Mouse (Mus musculus) forebrain, embryonic 13.5 days (tissue): ENCODE results near the gene Akp3. TPM values are rescaled to one million over a fixed set of nuclear protein-coding genes. Genes with fewer than 3 reads are reported as not detected.

Experiments
- polyA plus RNA-seq: library from polyadenylated mRNA; unstranded; fragments of >200 nt; fragmentation: Nextera tagmentation; extraction: Ambion mirVana; gene quantifications from 2 replicates; pipeline ENCODE4 v1.2.1, GENCODE M21; 2015

Gene Akp3
- polyA plus RNA-seq, 1 experiment from 2014 or later, result not detected

Other genes starting within 250 kb of the Akp3 start
- not detected in 2 replicates for gene Alppl2, start 35.0 kb upstream of the Akp3 start, polyA plus RNA-seq
- gene Alpi, start 23.4 kb upstream of the Akp3 start, polyA plus RNA-seq, result not detected in 2 replicates
- 20.0 and 20.2 TPM in 2 replicates for gene Ecel1, start 31.5 kb downstream of the Akp3 start, polyA plus RNA-seq
- gene Prss56, start 58.3 kb downstream of the Akp3 start, polyA plus RNA-seq, result 0.17 TPM in 1 of 2 replicates, not detected in the other
- not detected in 2 replicates for gene Chrnd, start 65.6 kb downstream of the Akp3 start, polyA plus RNA-seq
- not detected in 2 replicates for gene Chrng, start 79.7 kb downstream of the Akp3 start, polyA plus RNA-seq
- gene Eif4e2, start 88.9 kb downstream of the Akp3 start, polyA plus RNA-seq, result 103 and 108 TPM in 2 replicates
- gene Efhd1, start 139.4 kb downstream of the Akp3 start, polyA plus RNA-seq, result 1.1 TPM in 2 replicates
- gene Gigyf2, start 202.0 kb downstream of the Akp3 start, polyA plus RNA-seq, result 65.4 and 67.4 TPM in 2 replicates